Mouse (Mus musculus) testis, postnatal 10 days (tissue): ENCODE results near the gene Zkscan2.

Experiments
- DNase-seq: peaks from one replicate; pipeline ENCODE4 v3.0.0; 2021; ENCODE audit warnings: low spot score

Gene Zkscan2

DNA sequence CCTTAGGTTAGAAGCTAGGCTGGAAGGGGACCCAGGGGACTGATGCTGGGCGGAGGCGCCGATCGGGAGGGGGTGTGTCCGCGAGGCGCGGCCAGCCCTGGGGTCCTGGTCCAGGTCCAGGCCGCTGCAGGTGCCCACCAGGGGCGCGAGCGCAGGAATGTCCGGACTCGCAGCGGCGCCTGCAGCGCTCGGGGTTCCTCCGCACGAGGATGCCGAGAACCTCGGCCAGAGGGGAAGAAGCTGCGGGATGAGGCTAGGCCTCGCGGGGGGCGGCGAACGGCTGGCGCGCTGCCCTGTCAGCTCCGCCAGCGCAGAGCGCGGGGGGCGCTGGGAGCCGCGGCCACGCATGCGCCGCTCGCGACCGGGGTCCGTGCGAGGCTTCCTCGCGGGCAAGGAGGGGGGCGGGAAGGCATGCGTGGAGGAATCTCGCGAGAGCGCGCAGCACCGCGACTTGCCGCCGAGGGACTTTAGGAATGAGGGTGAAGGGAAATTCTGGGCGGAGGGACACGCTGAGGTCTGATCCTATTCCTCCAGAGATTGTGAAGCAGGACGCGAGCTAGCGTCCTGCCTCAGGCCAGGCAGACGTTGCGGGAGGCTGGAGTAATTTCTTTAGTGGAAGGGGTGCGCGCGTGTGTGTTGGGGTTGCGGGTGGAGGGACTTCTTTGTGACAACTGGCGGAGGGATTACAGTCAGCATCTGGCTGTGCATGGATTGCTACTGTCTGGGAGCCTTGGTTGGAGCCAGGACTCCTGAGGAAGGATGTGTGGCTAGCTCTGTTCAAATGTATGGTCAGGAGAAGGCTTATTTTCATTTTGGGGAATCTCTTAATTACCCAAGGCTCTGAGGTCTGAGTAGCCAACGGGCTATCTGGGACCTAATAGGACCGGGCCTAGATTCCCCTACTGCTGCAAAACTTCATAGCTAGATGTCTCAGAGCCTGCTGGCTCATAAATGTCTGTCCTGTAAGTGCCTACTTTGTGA lies at the start of gene Zkscan2:
TSS of gene Zkscan2 (minus strand) at position 211 of the 981 bp plus-strand sequence.
- peak; percentile 89 for DNase-seq

DNA sequence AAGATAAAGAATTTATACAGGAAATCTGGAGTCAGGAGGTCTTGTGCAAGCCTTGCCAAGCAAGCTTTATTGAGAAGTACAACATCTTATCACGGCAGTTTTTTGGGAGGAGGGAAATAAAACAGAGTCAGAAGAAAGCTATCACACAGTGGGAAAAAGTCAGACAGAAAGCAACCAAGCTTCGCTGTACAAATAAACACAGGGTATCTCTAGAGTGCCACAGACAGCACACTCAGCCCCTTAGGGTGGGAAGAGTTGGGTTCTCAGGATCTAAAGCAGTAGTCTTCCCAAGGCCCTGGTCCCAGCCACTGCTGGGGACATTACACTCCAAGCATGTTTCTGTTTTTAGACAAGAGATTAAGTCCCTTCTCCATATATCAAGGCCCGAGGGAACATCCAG lies 28.9 kb upstream of the Zkscan2 start:
- DNase-seq = no peak

DNA sequence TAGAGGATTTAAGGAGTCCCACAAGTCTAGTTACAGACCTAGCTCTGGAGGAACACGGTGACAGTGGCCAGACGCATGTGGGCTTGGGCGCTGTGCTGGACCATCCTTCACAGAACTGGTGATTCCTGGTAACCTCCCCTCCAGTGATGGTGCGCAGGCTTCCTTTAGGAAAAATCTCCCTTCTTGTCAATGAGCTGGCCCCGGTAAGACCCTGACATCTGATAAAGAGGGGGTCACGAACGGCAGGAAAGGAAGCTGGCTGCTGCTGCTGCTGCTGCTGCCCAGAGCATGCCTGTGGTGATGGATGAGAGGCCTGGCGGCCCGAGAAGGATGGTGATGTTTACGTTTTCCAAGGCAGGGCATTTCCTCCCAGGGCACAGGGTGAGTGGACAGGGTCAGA lies 25.5 kb upstream of the Zkscan2 start:
- DNase-seq = no peak

DNA sequence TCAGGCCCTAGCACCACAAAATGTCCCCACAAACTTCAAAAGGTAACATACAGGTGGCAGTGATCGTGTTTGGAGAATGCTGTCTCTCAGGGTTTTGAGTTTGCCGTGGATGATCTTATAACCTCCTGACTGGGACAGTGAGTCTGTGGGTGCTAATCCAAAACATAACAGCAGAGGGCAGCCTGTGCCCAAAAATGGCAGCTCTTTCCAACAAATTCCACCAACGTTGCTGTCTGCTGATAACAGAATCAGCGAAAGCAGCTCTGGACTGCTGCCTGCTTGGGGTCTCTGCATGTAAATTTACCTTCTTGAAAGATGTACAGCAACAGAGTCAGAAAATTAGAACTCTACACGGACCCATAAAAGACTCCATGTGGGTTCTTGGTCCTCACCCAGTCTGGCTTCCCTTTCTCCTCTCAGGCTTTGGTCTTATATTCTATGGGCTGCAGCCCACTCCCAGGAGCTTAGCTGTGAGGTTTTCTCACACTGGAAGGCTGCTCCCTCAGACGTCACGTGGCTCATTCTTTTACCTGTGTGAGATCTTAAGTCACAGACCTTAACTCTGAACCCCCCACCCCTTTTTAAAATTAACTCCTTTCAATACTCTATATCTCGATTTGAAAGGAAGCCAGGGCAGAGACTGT lies 24.1 kb upstream of the Zkscan2 start:
- DNase-seq = peak; percentile 83

DNA sequence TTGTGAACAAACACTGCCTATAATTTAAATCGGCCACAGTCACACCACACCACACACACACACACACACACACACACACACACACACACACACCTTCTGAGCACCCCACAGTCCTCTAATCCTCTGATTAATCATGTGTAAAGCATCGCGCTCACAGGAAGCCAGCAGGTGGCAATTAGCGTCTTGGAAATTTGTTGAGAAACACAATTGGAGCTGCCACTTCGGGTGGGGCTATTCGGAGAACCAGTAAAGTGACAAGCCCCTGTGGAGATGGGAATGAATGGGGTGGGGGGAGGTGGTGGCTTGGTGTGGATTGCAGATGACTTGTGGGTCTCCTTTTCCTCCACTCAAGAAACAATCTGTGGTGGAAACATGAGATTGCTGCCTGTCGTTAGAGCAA lies 7.7 kb upstream of the Zkscan2 start:
- no peak for DNase-seq

DNA sequence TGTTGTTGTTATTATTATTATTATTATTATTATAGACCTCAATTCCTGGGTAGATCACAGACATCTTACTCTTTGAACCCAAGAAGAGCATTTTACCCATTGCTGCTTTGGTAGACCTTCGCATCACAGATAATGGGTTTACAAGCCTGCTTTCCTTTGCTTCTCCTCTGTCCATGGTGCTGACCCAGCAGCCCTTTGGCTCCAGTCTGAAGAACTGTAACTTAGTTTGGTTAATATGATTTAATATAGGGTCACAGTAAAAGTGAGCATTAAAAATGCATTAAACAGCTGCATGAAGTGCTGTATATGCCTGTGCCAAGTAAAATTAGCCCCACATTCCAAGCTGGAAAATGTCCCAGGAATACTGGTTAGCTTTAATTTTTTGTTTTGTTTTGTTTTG lies 3.1 kb upstream of the Zkscan2 start:
- peak; percentile 81 for DNase-seq

DNA sequence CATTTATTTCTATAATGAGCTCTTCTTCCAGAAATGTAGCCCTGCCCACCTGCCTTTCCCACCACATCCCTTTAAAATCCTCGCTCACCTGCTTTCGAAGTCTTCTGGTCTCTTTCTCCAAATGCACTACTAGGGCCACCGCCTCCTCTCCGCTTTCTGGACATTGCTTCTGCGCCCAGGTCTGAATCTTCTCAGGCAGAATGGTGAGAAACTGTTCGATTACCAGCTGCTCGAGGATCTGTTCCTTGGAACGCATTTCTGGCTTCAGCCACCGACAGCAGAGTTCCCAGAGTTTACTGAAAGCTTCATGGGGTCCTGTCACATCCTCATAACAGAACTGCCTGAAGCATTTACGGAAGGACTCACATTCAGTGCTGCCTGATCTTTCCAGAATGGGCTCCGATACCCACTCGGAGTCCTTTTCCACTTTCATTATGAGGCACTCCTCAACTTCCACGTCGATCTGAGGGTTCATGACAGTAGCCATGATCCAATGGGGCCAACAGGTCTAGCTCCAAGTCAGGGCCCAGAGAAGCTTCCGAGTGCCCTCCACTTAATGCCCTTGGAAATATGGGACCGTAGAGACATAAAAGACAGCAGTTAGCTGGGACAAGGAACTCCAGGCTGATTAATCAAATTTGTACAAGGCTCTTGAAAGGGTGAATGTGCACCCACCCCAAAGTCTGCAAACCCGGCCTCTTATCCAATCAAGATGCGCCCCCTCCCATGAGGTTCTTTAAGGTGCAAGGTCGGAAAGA lies 589 bp downstream of the Zkscan2 start:
- no peak for DNase-seq

DNA sequence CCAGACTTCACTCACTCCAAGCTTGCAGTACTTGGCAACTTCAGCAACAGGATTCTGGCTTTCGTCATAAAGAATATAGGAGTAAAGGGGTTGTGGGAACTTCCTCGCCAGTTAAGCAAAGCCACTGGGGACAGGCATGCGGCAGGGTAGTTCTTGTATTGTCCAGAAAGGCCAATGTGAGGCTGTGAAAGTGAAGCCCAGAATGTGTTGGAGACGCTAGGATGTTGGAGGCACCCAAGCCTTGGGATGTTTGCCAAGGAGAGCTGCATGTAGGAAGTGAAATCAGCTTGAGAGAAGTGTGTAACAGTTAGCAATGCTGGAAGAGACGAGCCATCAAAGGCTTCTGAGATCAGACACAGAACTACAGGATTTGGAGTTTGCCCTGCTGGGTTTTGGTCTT lies 12.5 kb downstream of the Zkscan2 start:
- no peak for DNase-seq

DNA sequence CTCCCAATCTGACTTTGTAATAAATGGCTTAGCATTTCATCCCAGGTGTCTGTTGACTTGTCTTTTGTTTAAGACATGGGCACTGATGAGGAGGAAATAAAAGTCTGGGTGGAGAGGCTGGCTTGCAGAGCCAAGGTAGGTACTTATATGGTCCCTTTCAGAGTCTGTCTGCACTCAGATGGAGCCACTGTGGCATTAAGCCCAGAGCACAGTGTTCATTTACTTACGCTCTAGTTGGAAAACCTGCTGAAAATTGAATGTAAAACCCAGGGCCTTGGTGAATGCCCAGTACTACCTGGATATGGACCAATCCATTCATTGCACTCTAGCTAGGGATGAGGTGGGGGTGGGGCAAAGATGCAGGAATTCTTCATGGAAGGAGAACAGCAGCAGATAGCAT lies 32.3 kb downstream of the Zkscan2 start:
- DNase-seq = no peak

DNA sequence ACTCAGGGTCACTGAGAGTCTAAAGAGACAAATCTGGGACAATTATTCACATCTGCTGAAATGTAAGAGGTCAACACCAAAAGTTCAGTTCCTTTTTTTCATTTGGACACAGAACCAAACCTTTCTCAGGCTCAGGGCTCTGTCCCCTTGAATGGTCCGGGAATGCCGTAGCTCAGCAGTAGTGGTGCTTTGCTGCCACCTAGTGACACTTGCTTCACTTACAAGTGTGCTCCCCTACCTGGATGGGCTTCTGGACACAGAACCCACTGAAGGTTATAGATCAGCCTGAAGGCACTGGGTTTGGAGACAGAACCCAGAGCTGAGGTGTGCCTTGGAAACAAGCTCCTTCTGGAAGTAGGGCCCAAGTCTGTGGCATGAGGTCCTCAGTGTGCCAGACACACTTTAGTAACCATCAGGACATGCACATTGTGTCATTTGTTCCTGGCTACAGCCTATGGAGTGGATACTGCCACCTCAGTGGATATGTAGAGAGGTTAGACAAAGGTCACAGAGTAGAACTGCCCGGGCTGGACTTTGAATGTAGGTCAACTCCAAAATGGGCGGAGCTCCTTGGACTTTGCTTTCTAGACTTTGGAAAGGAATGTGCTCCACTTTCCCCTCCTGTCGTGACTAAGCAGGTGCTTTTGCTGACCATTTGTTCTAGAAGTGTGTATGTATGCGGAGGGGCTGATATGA lies 34.4 kb downstream of the Zkscan2 start:
- peak; percentile 84 for DNase-seq

DNA sequence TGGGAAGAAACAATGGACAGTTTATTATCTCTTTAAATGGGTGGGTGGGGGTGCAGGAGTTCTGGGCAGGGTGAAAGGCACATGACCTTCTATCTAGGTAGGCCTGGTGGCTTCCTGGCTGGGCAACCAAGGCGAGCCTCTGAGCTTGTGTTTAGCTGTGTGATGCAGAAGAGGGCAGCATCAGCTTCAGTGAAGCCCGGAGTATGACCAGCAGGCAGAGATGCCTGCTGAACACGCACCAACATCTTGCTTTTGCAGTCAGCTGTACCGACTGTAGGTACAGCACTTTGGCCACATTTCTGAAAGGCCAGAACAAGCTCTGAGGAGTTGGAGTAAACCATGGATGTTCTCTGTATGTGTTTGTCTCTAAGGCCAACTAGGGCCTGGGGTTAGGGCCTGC lies 36.7 kb downstream of the Zkscan2 start:
- DNase-seq = peak; percentile 35

DNA sequence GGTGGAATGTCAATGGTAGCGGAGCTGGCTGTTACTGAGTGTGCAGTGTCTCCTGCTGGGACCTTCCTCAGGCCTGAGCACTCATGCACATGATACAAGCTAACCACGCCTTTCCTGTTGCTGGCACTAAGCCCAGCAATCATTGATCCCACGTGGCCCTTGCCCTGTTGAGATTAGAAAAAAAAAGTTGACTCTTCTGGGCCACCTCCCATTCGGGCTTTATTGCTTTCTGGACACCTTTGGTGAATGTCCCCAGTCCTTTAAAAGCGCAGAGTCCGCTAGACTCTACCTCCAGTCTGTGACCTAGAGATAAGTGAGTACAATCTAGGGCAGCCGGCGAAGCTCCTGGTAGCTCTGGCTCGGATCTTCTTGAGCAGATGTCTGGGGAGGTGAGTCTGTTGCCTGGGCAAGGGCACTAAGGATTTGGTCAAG lies 38.2 kb downstream of the Zkscan2 start, which contains the start of gene Aqp8:
TSS of gene Aqp8 (plus strand) at position 222 of the 432 bp plus-strand sequence.
- DNase-seq = peak; percentile 46

DNA sequence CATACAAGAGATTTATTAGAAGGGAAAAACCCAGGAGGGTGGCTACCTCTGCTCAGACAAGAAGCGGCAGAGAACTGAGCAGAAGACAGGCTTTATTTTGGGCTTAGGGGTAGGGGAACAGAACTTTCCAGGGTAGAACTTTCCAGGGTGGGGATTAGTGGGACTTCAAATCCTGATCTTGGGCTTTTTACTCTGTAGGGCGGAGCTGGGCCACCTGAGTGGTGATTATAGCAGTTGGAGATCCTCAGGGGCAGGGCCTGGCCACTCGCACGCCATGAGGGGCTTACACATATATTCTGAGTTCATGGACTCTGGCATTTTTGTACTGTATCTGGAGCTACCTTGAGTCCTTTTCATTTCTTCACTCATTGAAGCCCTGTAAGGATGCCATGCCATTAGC lies 38.9 kb downstream of the Zkscan2 start:
- peak; percentile 23 for DNase-seq

DNA sequence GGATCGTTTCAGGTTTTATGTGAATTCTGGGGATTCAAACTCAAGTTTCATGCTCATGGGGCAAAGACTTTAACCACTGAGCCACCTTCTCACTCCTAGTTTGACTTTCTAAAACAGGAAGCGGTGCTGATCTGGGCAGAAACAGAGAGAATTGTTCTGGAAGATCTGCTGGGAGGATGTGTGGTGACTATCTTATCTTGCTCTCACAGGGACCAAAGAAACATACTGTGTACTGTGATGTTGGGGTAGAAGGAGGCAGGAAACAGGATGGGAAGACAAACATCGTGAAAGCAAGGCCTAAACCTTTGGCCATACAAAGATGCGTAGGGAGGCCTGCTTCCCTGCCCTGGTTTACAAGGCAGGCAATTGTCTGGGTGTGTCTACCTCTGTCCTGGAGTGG lies 41.0 kb downstream of the Zkscan2 start:
- peak; percentile 32 for DNase-seq

DNA sequence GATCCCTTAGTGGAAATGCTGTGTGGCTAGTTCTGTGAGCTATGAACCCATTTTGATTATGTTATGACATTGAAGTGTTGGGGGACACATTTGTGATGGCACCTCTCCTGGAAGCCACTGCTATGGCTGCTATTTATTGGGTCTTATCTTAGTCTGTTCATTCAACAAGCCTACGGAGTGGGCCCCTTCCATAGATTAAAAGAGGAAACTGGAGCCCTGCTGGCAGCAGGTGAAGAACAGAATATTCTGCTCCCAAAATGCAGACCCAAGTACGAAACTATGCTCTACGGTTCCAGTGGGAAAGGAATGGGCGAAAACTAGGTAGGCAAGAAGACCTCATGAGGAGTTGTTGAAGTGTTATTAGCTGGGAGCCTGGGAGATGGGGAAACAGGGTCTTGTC lies 41.9 kb downstream of the Zkscan2 start:
- peak; percentile 13 for DNase-seq

DNA sequence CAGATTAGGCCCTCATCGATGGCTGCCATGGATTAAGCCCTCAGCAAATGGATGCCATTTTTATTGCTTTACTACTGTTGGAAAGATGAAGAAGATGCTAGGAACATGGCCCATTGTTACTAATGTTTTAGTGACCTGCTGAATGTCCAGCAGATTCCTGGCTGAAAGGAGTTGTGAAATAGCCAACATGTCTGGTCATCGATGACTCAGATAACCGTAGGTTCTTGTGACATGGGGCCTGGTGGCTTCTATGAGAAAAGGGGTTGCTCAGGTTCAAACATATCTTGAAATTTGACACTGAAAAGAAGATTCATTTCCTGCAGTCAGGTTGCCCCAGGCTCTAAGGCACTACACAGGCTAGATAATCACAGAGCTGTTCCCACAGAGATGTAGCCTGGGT lies 45.2 kb downstream of the Zkscan2 start:
- no peak for DNase-seq

DNA sequence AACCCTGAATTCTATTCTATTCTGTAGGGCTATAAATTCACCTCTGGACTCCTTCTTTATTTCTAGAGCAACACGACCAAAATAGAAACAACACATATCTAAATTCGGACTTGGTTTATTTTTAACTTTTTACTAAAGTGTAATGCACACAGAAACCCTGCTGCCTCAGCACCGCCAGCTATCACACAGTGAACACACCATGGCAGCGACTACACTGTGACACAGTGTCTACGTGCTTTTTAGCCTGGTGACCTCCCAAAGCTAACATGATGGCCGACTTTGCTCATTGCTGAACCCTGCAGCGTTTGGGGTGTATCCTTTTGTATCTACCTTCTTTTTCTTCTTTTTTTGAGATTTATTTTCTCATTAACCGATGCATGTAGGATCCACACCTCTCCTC lies 47.2 kb downstream of the Zkscan2 start:
- DNase-seq = peak; percentile 19

DNA sequence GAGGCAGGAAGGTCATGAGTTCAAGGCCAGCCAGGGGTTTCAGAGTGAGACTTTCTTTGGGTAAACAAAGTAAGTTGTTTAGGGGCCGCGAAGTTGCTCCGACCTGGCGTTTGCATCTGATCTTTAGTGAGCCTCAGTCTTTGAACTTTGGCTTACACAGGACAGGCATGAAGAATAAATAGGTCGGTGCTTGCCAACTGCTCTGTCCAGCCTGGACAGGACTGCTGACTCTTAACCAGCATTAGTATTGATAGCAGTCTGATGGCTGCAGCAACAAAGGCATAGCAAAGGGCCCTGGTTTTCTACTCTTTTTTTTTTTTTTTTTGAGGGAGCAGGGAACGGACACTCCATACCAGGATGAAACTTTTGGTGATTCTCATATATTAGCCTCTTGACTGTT lies 47.7 kb downstream of the Zkscan2 start:
- peak; percentile 30 for DNase-seq

DNA sequence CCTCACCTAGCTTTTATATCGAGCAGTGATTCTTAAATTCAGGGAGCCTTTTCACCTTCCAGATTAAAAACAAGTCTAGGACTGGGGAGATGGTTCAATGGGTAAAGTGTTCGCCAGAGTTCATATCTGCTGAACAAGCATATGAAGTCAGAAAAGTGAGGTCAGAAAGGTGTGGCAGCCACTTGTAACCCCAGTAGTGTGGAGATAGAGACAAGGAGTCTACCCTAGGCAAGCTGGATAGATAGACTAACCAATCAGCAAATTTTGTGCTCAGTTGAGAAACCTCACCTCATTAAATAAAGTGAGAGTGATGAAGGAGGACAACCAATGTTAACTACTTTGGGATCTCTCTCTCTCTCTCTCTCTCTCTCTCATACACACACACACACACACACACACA lies 49.7 kb downstream of the Zkscan2 start:
- DNase-seq = no peak

DNA sequence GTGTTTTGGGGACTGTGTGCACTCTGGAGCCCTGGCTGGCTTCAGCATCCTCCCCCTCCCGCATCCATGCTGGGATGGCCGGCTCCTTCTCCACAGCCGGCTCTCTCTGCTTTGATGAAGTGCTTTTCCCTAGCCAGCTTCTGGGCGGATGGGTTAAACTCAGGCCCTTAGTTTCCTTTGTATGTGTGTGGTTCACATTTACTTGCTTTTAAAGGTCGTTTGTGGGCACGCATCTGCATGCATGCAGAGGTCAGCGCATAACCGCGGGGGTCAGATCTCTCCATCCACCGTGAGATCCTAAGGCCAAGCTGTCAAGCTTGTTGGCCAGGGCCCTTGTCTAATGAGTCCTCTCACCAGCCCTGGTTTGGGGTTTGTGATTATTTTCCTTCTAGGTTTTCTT lies 50.6 kb downstream of the Zkscan2 start:
- peak; percentile 23 for DNase-seq

DNA sequence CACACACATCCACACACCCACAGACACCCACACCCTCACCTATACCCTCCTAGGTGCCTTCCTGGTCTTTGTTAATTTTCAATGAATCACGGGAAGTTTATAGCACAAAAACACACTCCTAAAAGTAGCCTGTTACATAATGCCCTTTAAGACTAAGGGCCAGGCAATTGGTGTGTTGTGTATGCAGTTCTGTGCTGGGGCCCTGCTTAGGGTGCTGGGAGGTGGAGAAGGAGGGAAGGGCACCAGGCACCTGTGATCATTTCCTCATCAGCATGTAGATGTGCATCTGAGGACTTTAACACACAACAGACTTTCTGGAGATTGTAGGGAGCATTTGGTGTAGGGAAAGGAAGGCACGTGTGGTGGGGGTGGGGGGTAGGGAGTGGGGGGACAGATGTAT lies 51.5 kb downstream of the Zkscan2 start:
- no peak for DNase-seq

DNA sequence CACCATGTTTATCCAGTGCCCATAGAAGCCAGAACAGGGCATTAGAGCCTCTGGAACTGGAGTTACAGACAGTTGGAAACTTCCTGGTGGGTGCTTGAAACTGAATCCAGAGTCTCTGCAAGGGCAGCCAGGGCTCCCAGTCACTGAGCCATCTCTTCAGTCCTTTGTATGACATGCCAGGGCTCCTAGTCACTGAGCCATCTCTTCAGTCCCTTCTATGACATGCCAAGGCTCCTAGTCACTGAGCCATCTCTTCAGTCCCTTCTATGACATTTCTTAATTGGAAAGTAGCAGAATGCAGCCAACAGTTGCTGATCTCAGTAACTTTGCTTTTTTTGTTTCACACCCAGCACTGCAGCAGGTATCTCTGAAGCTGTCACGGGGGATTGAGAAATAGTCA lies 58.2 kb downstream of the Zkscan2 start:
- DNase-seq = no peak
